Mouse (Mus musculus) testis, adult 2 months (tissue): Measurements from ENCODE around the gene Pex5.

Experiments used
- CTCF ChIP-seq: fragments of 200-500 bp; IDR thresholded peaks from 2 replicates; pipeline ENCODE4 v1.5.1; 2012; ENCODE audit warnings: low read depth, mild to moderate bottlenecking, inconsistent platforms, low read length, moderate library complexity; ENCODE audit not compliant: control insufficient read depth, insufficient read depth, insufficient replicate concordance
- POLR2A ChIP-seq: fragments of 200-500 bp; IDR thresholded peaks from 2 replicates; pipeline ENCODE4 v1.6.1; 2012; ENCODE audit warnings: low read depth, mild to moderate bottlenecking, inconsistent platforms, low read length, moderate library complexity; ENCODE audit not compliant: control insufficient read depth

GRCm38 (mm10) chr6:124424068-124424498 lies 9.2 kb upstream of the Pex5 start:
- TF ChIP-seq POLR2A = no peak
- no peak for TF ChIP-seq CTCF
